Mouse (Mus musculus) heart, adult 2 months (tissue): ENCODE measurements around the gene Zfp13. TPM values are rescaled to one million over a fixed set of nuclear protein-coding genes. Genes with fewer than 3 reads are reported as not detected.

Experiments used
- DNase-seq, 2 experiments: peaks; one replicate each; pipeline ENCODE4 v3.0.0; 2021
- H3K27ac ChIP-seq: fragments of 200-600 bp; 2 replicates; pipeline ENCODE4 v1.8.1; 2022
- H3K27me3 ChIP-seq: fragments of 200-500 bp; 2 replicates; pipeline ENCODE4 v1.6.1; 2012; ENCODE audit warnings: mild to moderate bottlenecking, low read length, inconsistent platforms, mixed read lengths; ENCODE audit not compliant: control insufficient read depth, insufficient read depth
- H3K36me3 ChIP-seq: fragments of 200-500 bp; 2 replicates; pipeline ENCODE4 v1.6.1; 2012; ENCODE audit warnings: low read length, inconsistent platforms; ENCODE audit not compliant: control insufficient read depth, insufficient read depth
- H3K4me1 ChIP-seq: fragments of 200-500 bp; 2 replicates; pipeline ENCODE4 v1.6.1; 2011; ENCODE audit warnings: low read length; ENCODE audit not compliant: control insufficient read depth, insufficient read depth
- H3K4me3 ChIP-seq: fragments of 200-600 bp; 2 replicates; pipeline ENCODE4 v1.8.1; 2022
- H3K79me2 ChIP-seq: fragments of 200-500 bp; replicated peaks from 2 replicates; pipeline ENCODE4 v1.6.1; 2012; ENCODE audit warnings: mild to moderate bottlenecking, inconsistent platforms, low read length, moderate library complexity, mixed read lengths; ENCODE audit not compliant: control insufficient read depth, insufficient read depth
- H3K9ac ChIP-seq: fragments of 200-500 bp; 2 replicates; pipeline ENCODE4 v1.6.1; 2012; ENCODE audit warnings: low read depth, mild to moderate bottlenecking, control low read depth, inconsistent platforms, low read length, mixed read lengths
- CTCF ChIP-seq: fragments of 200-600 bp; IDR thresholded peaks from 2 replicates; pipeline ENCODE4 v1.8.1; 2022; ENCODE audit warnings: antibody characterized with exemption, mild to moderate bottlenecking, moderate library complexity
- EP300 ChIP-seq: fragments of 200-500 bp; IDR thresholded peaks from 2 replicates; pipeline ENCODE4 v1.6.1; 2011; ENCODE audit warnings: low read depth, low read length, control low read depth; ENCODE audit not compliant: insufficient read depth
- POLR2A ChIP-seq: fragments of 200-500 bp; IDR thresholded peaks from 2 replicates; pipeline ENCODE4 v1.6.1; 2011; ENCODE audit warnings: mild to moderate bottlenecking, low read depth, low read length, control low read depth; ENCODE audit not compliant: insufficient read depth
- WGBS: fragments of 180-500 bp; shearing (Covaris S2); methylation state at CpG from one replicate; pipeline ENCODE4 v1.1.7; 2018; 5-methylcytosine and 5-hydroxymethylcytosine counted together
- intact Hi-C: fragments of 180-260 bp; cut with DNase I; formaldehyde crosslinking; loops from one replicate; pipeline ENCODE4 v1.15.1; 2025
- polyA plus RNA-seq: library from polyadenylated mRNA; depleted of rRNA; stranded (reverse); fragments of >200 nt; gene quantifications from 2 replicates; pipeline ENCODE4 v1.2.3, GENCODE M21; 2012
- total RNA-seq, 2 experiments: library from RNA; stranded (reverse); gene quantifications; 2 replicates each; pipeline ENCODE4 v1.2.3; 2021

Gene Zfp13
- total and polyA plus RNA-seq, 3 experiments, result 2.2 to 3.6 (median 2.8) TPM

GRCm38 (mm10) chr17:23550856-23551255, 48.4 kb downstream of the Zfp13 start:
- intact Hi-C loops, result no loop called here

DNA sequence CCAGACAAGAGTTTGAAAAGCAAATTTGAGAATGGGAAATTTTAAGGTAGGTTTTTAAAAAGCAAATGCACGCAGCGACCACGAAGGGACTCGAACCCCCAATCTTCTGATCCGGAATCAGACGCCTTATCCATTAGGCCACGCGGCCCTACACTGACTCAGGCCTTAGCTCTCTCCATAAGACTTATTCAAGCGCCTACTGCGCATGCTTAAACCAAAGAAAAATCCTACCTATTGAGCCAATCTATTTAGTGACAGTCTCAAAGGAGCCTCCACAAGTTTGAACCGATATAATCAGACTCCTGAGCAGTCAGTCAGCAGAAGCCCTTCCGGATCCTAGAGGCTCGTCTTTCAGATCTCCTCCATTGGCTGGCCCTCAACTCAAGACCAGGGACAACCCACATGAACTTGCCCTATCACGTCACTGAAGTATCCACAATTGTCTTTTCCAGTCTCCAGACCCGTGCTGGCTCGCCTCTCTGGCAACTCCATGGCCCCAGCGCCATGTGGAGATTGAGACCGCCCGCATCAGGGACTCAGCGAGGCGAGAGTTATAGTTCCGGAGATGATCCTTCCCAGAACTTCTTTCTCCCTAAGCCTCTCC, 49.0 kb downstream of the Zfp13 start:
- Histone ChIP-seq H3K9ac (peak overlapping the region; percentile 47), H3K4me3 (peak overlapping the region; percentile 78), H3K27me3 (no peaks in the 10 kb centered on the region), H3K36me3 (no peaks in the 10 kb centered on the region), H3K27ac (peak overlapping the region; percentile 84), H3K4me1 (0 out of 2 replicates have a peak, but pooled peaks cover 1% of the 10 kb centered on the region), H3K79me2 (no peaks in the 10 kb centered on the region)
- peak; percentile 92 to 96 for DNase-seq
- 1% methylated on average over 22 of the region's 22 CpGs for WGBS
- TF ChIP-seq POLR2A, result peak; percentile 59; the same call in 1 of the 2 replicates
- no peak for TF ChIP-seq CTCF
- peak; percentile 88 for TF ChIP-seq EP300
- intact Hi-C loops, result no loop called here

More at GRCm38 (mm10) chr17:23550856-23551255, 48.4 kb downstream of the Zfp13 start:
- Histone ChIP-seq H3K27me3 (no peaks in the 10 kb centered on the region), H3K36me3 (no peaks in the 10 kb centered on the region), H3K9ac (peak overlapping the region; percentile 47), H3K4me3 (peak overlapping the region; percentile 78), H3K4me1 (0 out of 2 replicates have a peak, but pooled peaks cover 1% of the 10 kb centered on the region), H3K27ac (peak overlapping the region; percentile 84), H3K79me2 (no peaks in the 10 kb centered on the region)
- peak in 1 of 2 experiments; percentile 46 for DNase-seq
- TF ChIP-seq POLR2A (no peak), EP300 (no peak), CTCF (no peak)
- 4% methylated on average over 15 of the region's 15 CpGs for WGBS

- TF ChIP-seq EP300 (no peak), CTCF (no peak), POLR2A (no peak)
- 0 out of 2 replicates have a peak, but pooled peaks cover 1% of the 10 kb centered on the region for H3K4me1 ChIP-seq
- peak overlapping the region; percentile 36; the same call in 1 of the 2 replicates for H3K27ac ChIP-seq
- H3K36me3 ChIP-seq, result no peaks in the 10 kb centered on the region
- intact Hi-C loops, result no loop called here
- no peak for DNase-seq
- 20% methylated on average over 9 of the region's 9 CpGs for WGBS
- H3K79me2 ChIP-seq, result no peaks in the 10 kb centered on the region
- H3K27me3 ChIP-seq, result no peaks in the 10 kb centered on the region
- H3K4me3 ChIP-seq, result peak overlapping the region; percentile 78
- no peak overlapping the region for H3K9ac ChIP-seq
Measured at GRCm38 (mm10) chr17:23549441-23549840, 49.8 kb downstream of the Zfp13 start.

DNA sequence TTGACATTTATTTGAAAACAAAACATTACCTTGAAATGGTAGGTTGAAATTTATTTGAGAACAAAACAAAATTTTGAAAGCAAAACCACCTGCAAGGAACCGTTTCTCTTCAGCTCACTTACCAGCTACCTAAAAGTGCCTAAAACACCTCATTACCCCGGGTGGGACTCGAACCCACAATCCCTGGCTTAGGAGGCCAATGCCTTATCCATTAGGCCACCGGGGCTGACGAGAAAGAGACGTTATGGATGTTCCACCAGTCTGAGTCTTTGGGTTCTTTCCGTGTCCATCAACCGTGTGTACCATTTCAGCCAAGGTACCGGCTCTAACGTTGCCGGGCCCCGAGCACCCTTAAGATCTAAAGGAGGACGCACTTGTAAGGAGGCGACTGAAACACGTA, 50.7 kb downstream of the Zfp13 start:
- Histone ChIP-seq H3K27ac (no peak overlapping the region; the same call in 1 of the 2 replicates), H3K27me3 (no peaks in the 10 kb centered on the region), H3K79me2 (no peaks in the 10 kb centered on the region), H3K4me3 (peak overlapping the region; percentile 78), H3K36me3 (no peaks in the 10 kb centered on the region), H3K4me1 (peaks cover 2% of the 10 kb centered on the region; the same call in 1 of the 2 replicates), H3K9ac (peak overlapping the region; percentile 34; the same call in 1 of the 2 replicates)
- DNase-seq, result peak; percentile 85 to 90
- intact Hi-C loops, result no loop called here
- TF ChIP-seq POLR2A (no peak), EP300 (peak; percentile 83)
- 3% methylated on average over 15 of the region's 15 CpGs for WGBS

GRCm38 (mm10) chr17:23547681-23548443, 51.4 kb downstream of the Zfp13 start:
- peak overlapping the region; percentile 85 for H3K4me3 ChIP-seq
- TF ChIP-seq POLR2A (no peak), CTCF (no peak), EP300 (no peak)
- no peak for DNase-seq
- H3K27ac ChIP-seq, result no peak overlapping the region
- no peak overlapping the region for H3K9ac ChIP-seq
- H3K27me3 ChIP-seq, result no peaks in the 10 kb centered on the region
- 64% methylated on average over 11 of the region's 11 CpGs for WGBS
- H3K36me3 ChIP-seq, result no peaks in the 10 kb centered on the region
- intact Hi-C loops, result no loop called here
- H3K4me1 ChIP-seq, result peaks cover 5% of the 10 kb centered on the region
- no peaks in the 10 kb centered on the region for H3K79me2 ChIP-seq
